Mouse (Mus musculus) liver, embryonic 15.5 days (tissue): ENCODE data around the gene Itprip. TPM values are rescaled to one million over a fixed set of nuclear protein-coding genes. Genes with fewer than 3 reads are reported as not detected.

Source experiments
- ATAC-seq: fragments of 200-750 bp; cut with Nextera tagmentation; 2 replicates; pipeline ENCODE4 v1.8.0; 2017; ENCODE audit warnings: moderate number of reproducible peaks, mild to moderate bottlenecking, moderate library complexity; ENCODE audit not compliant: insufficient read depth
- H3K27ac ChIP-seq: fragments of 300-500 bp; sonication (generic); replicated peaks from 2 replicates; pipeline ENCODE4 v1.5.1; 2015; ENCODE audit warnings: mild to moderate bottlenecking, inconsistent platforms
- H3K27me3 ChIP-seq: fragments of 300-500 bp; sonication (generic); 2 replicates; pipeline ENCODE4 v1.6.1; 2015; ENCODE audit warnings: mild to moderate bottlenecking, inconsistent platforms
- H3K36me3 ChIP-seq: fragments of 300-500 bp; sonication (generic); replicated peaks from 2 replicates; pipeline ENCODE4 v1.6.1; 2015; ENCODE audit warnings: moderate library complexity, mild to moderate bottlenecking, inconsistent platforms
- H3K4me1 ChIP-seq: fragments of 300-500 bp; sonication (generic); replicated peaks from 2 replicates; pipeline ENCODE4 v1.6.1; 2015; ENCODE audit warnings: inconsistent platforms
- H3K4me2 ChIP-seq: fragments of 300-500 bp; sonication (generic); 2 replicates; pipeline ENCODE4 v1.6.1; 2015; ENCODE audit warnings: moderate library complexity, mild to moderate bottlenecking, inconsistent platforms
- H3K4me3 ChIP-seq: fragments of 300-500 bp; sonication (generic); replicated peaks from 2 replicates; pipeline ENCODE4 v1.5.1; 2015; ENCODE audit warnings: mild to moderate bottlenecking, inconsistent platforms
- H3K9ac ChIP-seq: fragments of 300-500 bp; sonication (generic); 2 replicates; pipeline ENCODE4 v1.6.1; 2015; ENCODE audit warnings: moderate library complexity, mild to moderate bottlenecking, inconsistent platforms
- H3K9me3 ChIP-seq: fragments of 300-500 bp; sonication (generic); replicated peaks from 2 replicates; pipeline ENCODE4 v1.6.1; 2016; ENCODE audit warnings: inconsistent platforms
- WGBS: fragments of 180-500 bp; shearing (Covaris S2); methylation state at CpG from one replicate; pipeline ENCODE4 v1.1.7; 2015; ENCODE audit warnings: mixed read lengths; ENCODE audit not compliant: insufficient replicate concordance; 5-methylcytosine and 5-hydroxymethylcytosine counted together
- polyA plus RNA-seq: library from polyadenylated mRNA; unstranded; fragments of >200 nt; fragmentation: Nextera tagmentation; extraction: Ambion mirVana; gene quantifications from 2 replicates; pipeline ENCODE4 v1.2.1, GENCODE M21; 2015

The Itprip gene
- polyA plus RNA-seq, 1 experiment from 2014 or later: 4.1 TPM

DNA sequence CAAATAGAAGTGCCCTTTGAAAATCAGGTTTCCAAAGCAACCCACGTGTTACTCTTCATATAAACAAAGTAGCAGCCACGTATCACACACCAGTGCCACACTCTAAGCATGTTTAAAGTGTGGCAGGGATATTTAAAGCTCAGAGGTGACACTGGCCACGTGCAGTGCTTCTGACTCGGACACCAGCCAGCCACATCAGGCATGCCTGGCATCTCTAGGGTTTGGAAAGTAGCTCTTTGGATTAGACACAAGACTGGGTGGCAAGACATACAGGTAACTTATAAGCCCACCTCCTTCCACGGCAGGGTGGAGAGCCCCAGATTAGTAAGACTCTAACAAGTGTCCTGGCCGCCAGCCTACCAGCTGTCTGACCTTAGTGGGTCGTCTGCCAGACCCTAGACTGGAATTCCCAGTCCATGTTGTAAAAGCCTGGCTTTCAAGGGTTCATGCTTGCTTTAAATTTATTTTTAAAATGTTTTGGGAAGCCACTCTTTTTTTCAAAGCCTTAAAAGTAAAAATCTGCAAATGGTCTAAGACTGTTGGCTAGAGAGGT is 33.8 kb downstream of the Itprip start:
- 52% methylated on average over 7 of the region's 7 CpGs for WGBS
- ATAC-seq: no peak
- no peaks in the 10 kb centered on the region for H3K4me1 ChIP-seq
- H3K4me3 ChIP-seq: no peak overlapping the region
- H3K36me3 ChIP-seq: no peaks in the 10 kb centered on the region
- H3K4me2 ChIP-seq: no peak overlapping the region
- peaks cover 4% of the 10 kb centered on the region; the same call in 1 of the 2 replicates for H3K27me3 ChIP-seq
- no peaks in the 10 kb centered on the region for H3K9me3 ChIP-seq
- no peak overlapping the region for H3K27ac ChIP-seq
- no peak overlapping the region for H3K9ac ChIP-seq

DNA sequence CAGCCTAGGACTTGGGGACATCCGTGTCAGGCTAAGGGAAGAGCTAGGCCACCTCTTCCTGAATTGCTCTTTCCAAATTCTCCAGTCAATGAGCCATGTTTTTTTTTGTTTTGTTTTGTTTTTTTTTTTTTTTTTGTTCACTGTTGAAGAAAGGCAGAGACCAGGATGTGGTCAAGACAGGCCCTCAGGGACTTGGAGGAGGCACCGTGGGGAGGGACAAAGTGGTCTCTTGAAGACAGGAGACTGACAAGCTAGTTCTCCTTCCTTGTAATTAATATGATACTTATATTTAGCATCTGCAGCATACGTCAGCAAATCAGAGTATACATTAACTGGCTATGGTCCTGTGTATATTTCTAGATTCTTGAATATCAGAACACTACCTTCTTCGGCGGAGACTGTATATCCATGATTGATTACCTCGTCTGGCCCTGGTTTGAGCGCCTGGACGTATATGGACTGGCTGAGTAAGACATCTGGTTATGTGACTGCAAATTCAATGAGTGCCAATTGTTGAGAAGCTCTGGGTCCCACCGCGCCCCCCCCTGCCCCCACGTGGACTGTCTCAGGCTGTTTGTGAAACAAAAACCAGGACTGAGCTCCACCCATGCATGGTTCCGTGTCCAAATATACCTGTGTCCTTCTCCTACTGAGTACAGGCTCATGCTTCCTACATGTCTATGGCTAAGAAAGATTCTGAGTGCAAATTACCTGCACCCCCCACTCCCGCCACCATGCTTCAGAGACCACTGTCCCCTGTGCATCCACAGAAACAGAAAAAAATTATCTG is 34.6 kb downstream of the Itprip start:
- Histone ChIP-seq H3K9me3 (no peaks in the 10 kb centered on the region), H3K27me3 (peaks cover 4% of the 10 kb centered on the region; the same call in 1 of the 2 replicates), H3K36me3 (no peaks in the 10 kb centered on the region), H3K9ac (no peak overlapping the region), H3K27ac (no peak overlapping the region), H3K4me2 (no peak overlapping the region), H3K4me3 (no peak overlapping the region), H3K4me1 (no peaks in the 10 kb centered on the region)
- no peak for ATAC-seq
- WGBS: 58% methylated on average over 13 of the region's 13 CpGs

GRCm38 (mm10) chr19:47882882-47883254 is 36.2 kb downstream of the Itprip start:
- ATAC-seq: no peak
- H3K36me3 ChIP-seq: no peaks in the 10 kb centered on the region
- no peak overlapping the region for H3K4me3 ChIP-seq
- H3K4me1 ChIP-seq: no peaks in the 10 kb centered on the region
- WGBS: 50% methylated on average over 9 of the region's 9 CpGs
- H3K9me3 ChIP-seq: no peaks in the 10 kb centered on the region
- H3K4me2 ChIP-seq: no peak overlapping the region
- H3K27me3 ChIP-seq: peaks cover 4% of the 10 kb centered on the region; the same call in 1 of the 2 replicates
- no peak overlapping the region for H3K9ac ChIP-seq
- no peak overlapping the region for H3K27ac ChIP-seq

- Histone ChIP-seq H3K36me3 (no peaks in the 10 kb centered on the region), H3K27ac (no peak overlapping the region), H3K4me2 (no peak overlapping the region), H3K9me3 (no peaks in the 10 kb centered on the region), H3K9ac (no peak overlapping the region), H3K4me3 (no peak overlapping the region), H3K27me3 (peaks cover 4% of the 10 kb centered on the region; the same call in 1 of the 2 replicates), H3K4me1 (no peaks in the 10 kb centered on the region)
- ATAC-seq: peak; percentile 42; the same call in 1 of the 2 replicates
- WGBS: 18% methylated on average over 11 of the region's 11 CpGs
Observed at GRCm38 (mm10) chr19:47882151-47882881, 36.8 kb downstream of the Itprip start.

DNA sequence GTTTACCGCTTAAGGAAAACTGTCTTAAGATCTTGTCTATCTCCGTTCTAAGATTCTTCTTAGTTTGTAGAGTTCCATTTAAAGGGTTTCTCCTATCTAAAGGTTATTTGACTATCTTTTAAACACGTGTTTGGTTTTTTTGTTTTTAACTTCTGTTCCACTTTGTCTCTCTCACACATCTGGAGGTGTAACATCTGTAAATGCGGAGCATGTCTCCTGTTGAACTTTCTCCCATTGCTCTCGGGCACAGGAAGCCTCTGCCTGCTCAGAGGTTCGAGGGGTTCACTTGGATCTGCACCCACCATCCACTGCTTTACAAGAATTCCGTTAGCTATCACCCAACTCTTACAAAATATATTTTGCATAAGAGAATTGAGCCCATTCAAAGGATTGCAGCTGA is 37.6 kb downstream of the Itprip start:
- no peak for ATAC-seq
- Histone ChIP-seq H3K27ac (no peak overlapping the region), H3K27me3 (peaks cover 6% of the 10 kb centered on the region; the same call in 1 of the 2 replicates), H3K4me3 (no peak overlapping the region), H3K4me2 (no peak overlapping the region), H3K4me1 (no peaks in the 10 kb centered on the region), H3K9ac (no peak overlapping the region), H3K36me3 (no peaks in the 10 kb centered on the region), H3K9me3 (no peaks in the 10 kb centered on the region)
- WGBS: 59% methylated on average over 7 of the region's 7 CpGs

- no peak overlapping the region for H3K4me3 ChIP-seq
- ATAC-seq: no peak
- H3K27ac ChIP-seq: no peak overlapping the region
- 57% methylated on average over 15 of the region's 15 CpGs for WGBS
- H3K4me1 ChIP-seq: no peaks in the 10 kb centered on the region
- no peak overlapping the region for H3K4me2 ChIP-seq
- H3K9ac ChIP-seq: no peak overlapping the region
- H3K36me3 ChIP-seq: no peaks in the 10 kb centered on the region
- H3K9me3 ChIP-seq: no peaks in the 10 kb centered on the region
- peaks cover 33% of the 10 kb centered on the region for H3K27me3 ChIP-seq
Observed at GRCm38 (mm10) chr19:47876252-47876651, 42.8 kb downstream of the Itprip start.

DNA sequence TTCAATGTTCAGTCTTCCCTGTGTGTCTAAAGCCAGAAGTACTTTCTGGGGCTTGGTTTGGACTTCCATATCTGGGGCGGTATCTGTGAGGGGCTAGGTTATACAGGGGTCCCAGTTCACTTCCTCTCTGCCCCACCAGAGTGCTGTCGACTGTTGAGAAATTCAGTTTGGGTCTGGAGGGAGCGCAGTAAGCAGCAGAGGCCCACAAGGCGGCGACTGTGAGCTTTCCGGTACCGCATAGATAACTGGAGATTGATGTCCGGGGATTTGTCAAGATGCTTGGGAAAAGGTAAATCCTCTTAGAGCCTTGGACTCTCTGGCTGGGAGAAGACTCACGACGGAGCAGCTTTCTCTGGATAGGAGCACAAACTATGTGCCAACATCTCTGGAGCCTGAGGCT is 47.6 kb downstream of the Itprip start:
- Histone ChIP-seq H3K27ac (no peak overlapping the region), H3K9me3 (no peaks in the 10 kb centered on the region), H3K4me3 (no peak overlapping the region), H3K4me1 (no peaks in the 10 kb centered on the region), H3K27me3 (peaks cover 47% of the 10 kb centered on the region), H3K9ac (no peak overlapping the region), H3K4me2 (no peak overlapping the region), H3K36me3 (no peaks in the 10 kb centered on the region)
- no peak for ATAC-seq
- 33% methylated on average over 10 of the region's 10 CpGs for WGBS

GRCm38 (mm10) chr19:47870102-47870666 is 48.9 kb downstream of the Itprip start:
- no peak for ATAC-seq
- no peak overlapping the region for H3K4me2 ChIP-seq
- H3K36me3 ChIP-seq: no peaks in the 10 kb centered on the region
- 61% methylated on average over 7 of the region's 7 CpGs for WGBS
- no peak overlapping the region for H3K4me3 ChIP-seq
- no peak overlapping the region for H3K9ac ChIP-seq
- peaks cover 34% of the 10 kb centered on the region for H3K27me3 ChIP-seq
- peaks cover 8% of the 10 kb centered on the region; the same call in 1 of the 2 replicates for H3K4me1 ChIP-seq
- H3K27ac ChIP-seq: no peak overlapping the region
- no peaks in the 10 kb centered on the region for H3K9me3 ChIP-seq

- no peak overlapping the region for H3K27ac ChIP-seq
- H3K4me3 ChIP-seq: no peak overlapping the region
- H3K27me3 ChIP-seq: peaks cover 32% of the 10 kb centered on the region
- no peaks in the 10 kb centered on the region for H3K36me3 ChIP-seq
- no peak overlapping the region for H3K4me2 ChIP-seq
- ATAC-seq: no peak
- no peaks in the 10 kb centered on the region for H3K9me3 ChIP-seq
- 43% methylated on average over 3 of the region's 3 CpGs for WGBS
- no peak overlapping the region for H3K9ac ChIP-seq
- peaks cover 14% of the 10 kb centered on the region for H3K4me1 ChIP-seq
Observed at GRCm38 (mm10) chr19:47869516-47869915, 49.6 kb downstream of the Itprip start.

- peaks cover 28% of the 10 kb centered on the region for H3K27me3 ChIP-seq
- no peak overlapping the region for H3K4me2 ChIP-seq
- peaks cover 14% of the 10 kb centered on the region for H3K4me1 ChIP-seq
- 53% methylated on average over 4 of the region's 4 CpGs for WGBS
- H3K27ac ChIP-seq: no peak overlapping the region
- H3K9ac ChIP-seq: no peak overlapping the region
- no peak for ATAC-seq
- no peaks in the 10 kb centered on the region for H3K9me3 ChIP-seq
- peaks cover 4% of the 10 kb centered on the region; the same call in 1 of the 2 replicates for H3K36me3 ChIP-seq
- no peak overlapping the region for H3K4me3 ChIP-seq
Observed at GRCm38 (mm10) chr19:47868951-47869350, 50.1 kb downstream of the Itprip start.

- Histone ChIP-seq H3K4me2 (no peak overlapping the region), H3K4me3 (no peak overlapping the region), H3K27ac (no peak overlapping the region), H3K27me3 (peaks cover 27% of the 10 kb centered on the region), H3K9ac (no peak overlapping the region), H3K9me3 (no peaks in the 10 kb centered on the region), H3K4me1 (peaks cover 14% of the 10 kb centered on the region), H3K36me3 (peaks cover 10% of the 10 kb centered on the region; the same call in 1 of the 2 replicates)
- WGBS: 40% methylated on average over 4 of the region's 4 CpGs
- ATAC-seq: no peak
Observed at GRCm38 (mm10) chr19:47867628-47868175, 51.4 kb downstream of the Itprip start.
